Mouse (Mus musculus) embryonic facial prominence, embryonic 13.5 days (tissue): ENCODE measurements around the gene Ms4a10. TPM values are rescaled to one million over a fixed set of nuclear protein-coding genes. Genes with fewer than 3 reads are reported as not detected.

Experiments used
- ATAC-seq: fragments of 200-750 bp; cut with Nextera tagmentation; 2 replicates; pipeline ENCODE4 v1.8.0; 2017; ENCODE audit warnings: low read depth; ENCODE audit not compliant: insufficient number of reproducible peaks, insufficient read depth, low FRiP score, low TSS enrichment
- H3K27ac ChIP-seq: fragments of 300-500 bp; sonication (generic); 2 replicates; pipeline ENCODE4 v1.5.1; 2015; ENCODE audit warnings: moderate library complexity, mild to moderate bottlenecking, inconsistent platforms
- H3K27me3 ChIP-seq: fragments of 300-500 bp; sonication (generic); 2 replicates; pipeline ENCODE4 v1.6.1; 2015; ENCODE audit warnings: mild to moderate bottlenecking, inconsistent platforms
- H3K36me3 ChIP-seq: fragments of 300-500 bp; sonication (generic); 2 replicates; pipeline ENCODE4 v1.6.1; 2015; ENCODE audit warnings: mild to moderate bottlenecking, inconsistent platforms
- H3K4me1 ChIP-seq: fragments of 300-500 bp; sonication (generic); 2 replicates; pipeline ENCODE4 v1.6.1; 2015; ENCODE audit warnings: inconsistent platforms
- H3K4me2 ChIP-seq: fragments of 300-500 bp; sonication (generic); 2 replicates; pipeline ENCODE4 v1.6.1; 2015; ENCODE audit warnings: moderate library complexity, mild to moderate bottlenecking, inconsistent platforms
- H3K4me3 ChIP-seq: fragments of 300-500 bp; sonication (generic); 2 replicates; pipeline ENCODE4 v1.5.1; 2015; ENCODE audit warnings: mild to moderate bottlenecking, inconsistent platforms
- H3K9ac ChIP-seq: fragments of 300-500 bp; sonication (generic); 2 replicates; pipeline ENCODE4 v1.6.1; 2015; ENCODE audit warnings: mild to moderate bottlenecking, inconsistent platforms
- H3K9me3 ChIP-seq: fragments of 300-500 bp; sonication (generic); 2 replicates; pipeline ENCODE4 v1.6.1; 2016; ENCODE audit warnings: inconsistent platforms
- WGBS: fragments of 180-500 bp; shearing (Covaris S2); methylation state at CpG from one replicate; pipeline ENCODE4 v1.1.7; 2015; ENCODE audit warnings: mixed read lengths; 5-methylcytosine and 5-hydroxymethylcytosine counted together
- polyA plus RNA-seq: library from polyadenylated mRNA; unstranded; fragments of >200 nt; fragmentation: Nextera tagmentation; extraction: Ambion mirVana; gene quantifications from 2 replicates; pipeline ENCODE4 v1.2.1, GENCODE M21; 2015

Ms4a10 gene
- polyA plus RNA-seq, 1 experiment from 2014 or later, result not detected

DNA sequence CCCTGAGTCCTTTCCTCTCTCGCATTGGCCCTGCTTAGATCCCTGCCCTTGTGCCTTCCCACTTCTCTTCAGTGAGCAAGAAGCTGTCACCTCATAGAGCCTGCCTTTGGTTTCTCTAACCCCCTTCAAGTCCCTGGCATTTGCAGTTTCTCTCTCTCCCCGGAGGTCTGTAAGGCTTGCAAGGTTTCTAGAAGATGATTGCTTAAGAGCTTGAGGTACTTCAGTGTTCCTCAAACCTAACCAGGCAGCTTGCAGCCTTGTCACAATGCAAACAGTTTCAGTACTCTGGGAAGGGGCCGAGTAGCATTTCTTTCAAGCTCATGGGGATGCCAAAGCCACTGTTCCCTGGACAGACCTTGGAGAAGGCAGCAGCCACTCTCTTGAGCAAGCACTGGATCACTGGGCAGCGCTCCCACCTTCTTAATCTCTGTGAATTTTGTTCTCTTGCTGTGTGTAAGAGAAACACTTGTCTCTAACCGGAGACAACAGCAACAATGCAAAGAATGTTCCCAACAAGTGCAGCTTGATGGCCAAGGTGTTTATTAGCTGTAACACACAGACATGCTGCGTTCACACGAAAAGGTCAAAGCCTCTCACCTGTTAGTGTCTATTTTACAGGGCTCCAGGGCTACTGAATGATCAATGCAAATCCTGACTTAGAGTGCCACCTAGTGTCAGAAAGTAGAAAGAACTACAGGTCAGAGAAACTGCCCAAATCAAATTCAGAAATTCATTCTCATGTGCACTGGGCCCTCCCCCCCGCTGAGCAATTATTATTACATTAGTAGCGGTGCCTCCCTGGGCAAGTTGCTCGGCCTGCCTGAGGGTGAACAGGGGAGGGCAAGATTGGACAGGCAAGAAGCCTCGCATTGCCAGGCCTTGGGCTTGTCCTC lies 15.1 kb downstream of the Ms4a10 start:
- Histone ChIP-seq H3K9me3 (no peaks in the 10 kb centered on the region), H3K4me1 (peaks cover 4% of the 10 kb centered on the region; the same call in 1 of the 2 replicates), H3K27ac (no peak overlapping the region), H3K27me3 (peaks cover 8% of the 10 kb centered on the region; the same call in 1 of the 2 replicates), H3K36me3 (no peaks in the 10 kb centered on the region), H3K4me3 (no peak overlapping the region), H3K9ac (0 out of 2 replicates have a peak overlapping the region, but pooled peaks have one; percentile 32), H3K4me2 (peak overlapping the region; percentile 37; the same call in 1 of the 2 replicates)
- ATAC-seq, result no peak
- WGBS, result 34% methylated on average over 11 of the region's 11 CpGs

- peaks cover 24% of the 10 kb centered on the region for H3K4me1 ChIP-seq
- WGBS, result 62% methylated on average over 11 of the region's 11 CpGs
- H3K9ac ChIP-seq, result 0 out of 2 replicates have a peak overlapping the region, but pooled peaks have one; percentile 32
- no peak for ATAC-seq
- no peaks in the 10 kb centered on the region for H3K36me3 ChIP-seq
- no peak overlapping the region for H3K4me3 ChIP-seq
- no peaks in the 10 kb centered on the region for H3K9me3 ChIP-seq
- no peak overlapping the region for H3K27ac ChIP-seq
- no peaks in the 10 kb centered on the region for H3K27me3 ChIP-seq
- H3K4me2 ChIP-seq, result no peak overlapping the region
Observed at GRCm38 (mm10) chr19:10952021-10952939, 22.2 kb downstream of the Ms4a10 start.

DNA sequence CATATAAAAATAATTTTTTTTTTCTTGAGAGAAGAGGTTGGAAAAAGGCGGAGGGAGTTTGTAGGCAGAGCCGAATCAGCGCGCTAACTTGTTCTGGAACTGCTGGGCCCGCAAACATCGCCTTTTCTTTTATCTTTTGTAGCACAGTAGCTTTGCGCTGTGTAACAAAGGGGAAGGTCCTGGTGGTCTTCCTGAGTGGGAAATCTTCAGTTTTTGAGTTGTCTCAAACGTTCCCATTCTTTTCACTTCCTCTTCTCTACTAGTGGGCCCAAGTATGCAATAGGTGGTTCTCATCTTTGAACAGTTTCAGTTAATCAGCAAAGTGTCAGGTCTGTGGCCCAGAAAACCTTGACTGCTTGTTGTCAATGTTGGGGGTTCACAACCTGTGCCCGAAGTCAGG lies 24.9 kb downstream of the Ms4a10 start:
- Histone ChIP-seq H3K4me3 (peak overlapping the region; percentile 69), H3K9ac (peak overlapping the region; percentile 61), H3K27me3 (no peaks in the 10 kb centered on the region), H3K4me1 (peaks cover 34% of the 10 kb centered on the region), H3K27ac (peak overlapping the region; percentile 69), H3K4me2 (peak overlapping the region; percentile 100), H3K9me3 (no peaks in the 10 kb centered on the region), H3K36me3 (peaks cover 15% of the 10 kb centered on the region)
- WGBS, result 47% methylated on average over 9 of the region's 9 CpGs
- ATAC-seq, result no peak

- ATAC-seq, result peak; percentile 91
- peak within 1 kb of the TSS; percentile 69 for H3K4me3 ChIP-seq
- peak within 1 kb of the TSS; percentile 91 for H3K9ac ChIP-seq
- peak within 1 kb of the TSS; percentile 100 for H3K4me2 ChIP-seq
- H3K36me3 ChIP-seq, result peaks cover 20% of the 10 kb centered on the region
- peaks cover 34% of the 10 kb centered on the region for H3K4me1 ChIP-seq
- H3K9me3 ChIP-seq, result no peaks in the 10 kb centered on the region
- WGBS, result under 1% methylated on average over 30 of the region's 30 CpGs
- peak within 1 kb of the TSS; percentile 69 for H3K27ac ChIP-seq
- no peaks in the 10 kb centered on the region for H3K27me3 ChIP-seq
Observed at GRCm38 (mm10) chr19:10949112-10949511, 25.4 kb downstream of the Ms4a10 start, which contains the start of gene Ccdc86. TSS of gene Ccdc86 (minus strand) at chr19:10949266.

DNA sequence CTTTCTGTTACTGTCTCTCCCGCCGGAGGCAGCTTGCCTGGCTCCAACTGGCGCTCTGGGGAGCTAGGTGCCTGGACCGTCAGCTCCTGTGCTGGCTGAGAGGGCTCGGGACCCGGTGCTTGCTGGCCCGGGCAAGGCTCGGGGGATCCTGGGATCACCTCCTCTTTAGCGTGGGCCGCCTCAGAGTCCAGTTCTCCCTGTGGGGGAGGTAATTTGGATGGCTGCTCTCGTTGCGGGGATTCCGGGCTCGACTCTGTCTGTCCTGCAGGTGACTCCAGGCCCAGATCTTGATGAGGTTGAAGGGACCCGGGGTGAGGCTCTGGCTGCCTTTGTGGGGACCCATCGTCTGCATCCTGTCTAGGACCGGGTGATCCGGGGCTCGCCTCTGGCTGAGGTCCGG lies 26.1 kb downstream of the Ms4a10 start:
- peak overlapping the region; percentile 69 for H3K4me3 ChIP-seq
- peak overlapping the region; percentile 100 for H3K4me2 ChIP-seq
- no peaks in the 10 kb centered on the region for H3K9me3 ChIP-seq
- ATAC-seq, result no peak
- H3K9ac ChIP-seq, result peak overlapping the region; percentile 91
- H3K36me3 ChIP-seq, result peaks cover 27% of the 10 kb centered on the region
- H3K27me3 ChIP-seq, result no peaks in the 10 kb centered on the region
- H3K27ac ChIP-seq, result no peak overlapping the region
- under 1% methylated on average over 20 of the region's 20 CpGs for WGBS
- H3K4me1 ChIP-seq, result peaks cover 34% of the 10 kb centered on the region

GRCm38 (mm10) chr19:10947219-10947618 lies 27.3 kb downstream of the Ms4a10 start:
- 85% methylated on average over 5 of the region's 5 CpGs for WGBS
- Histone ChIP-seq H3K27ac (no peak overlapping the region), H3K4me1 (peaks cover 34% of the 10 kb centered on the region), H3K36me3 (peaks cover 39% of the 10 kb centered on the region), H3K27me3 (no peaks in the 10 kb centered on the region), H3K9me3 (no peaks in the 10 kb centered on the region), H3K4me3 (peak overlapping the region; percentile 69), H3K9ac (peak overlapping the region; percentile 91), H3K4me2 (peak overlapping the region; percentile 100)
- no peak for ATAC-seq

DNA sequence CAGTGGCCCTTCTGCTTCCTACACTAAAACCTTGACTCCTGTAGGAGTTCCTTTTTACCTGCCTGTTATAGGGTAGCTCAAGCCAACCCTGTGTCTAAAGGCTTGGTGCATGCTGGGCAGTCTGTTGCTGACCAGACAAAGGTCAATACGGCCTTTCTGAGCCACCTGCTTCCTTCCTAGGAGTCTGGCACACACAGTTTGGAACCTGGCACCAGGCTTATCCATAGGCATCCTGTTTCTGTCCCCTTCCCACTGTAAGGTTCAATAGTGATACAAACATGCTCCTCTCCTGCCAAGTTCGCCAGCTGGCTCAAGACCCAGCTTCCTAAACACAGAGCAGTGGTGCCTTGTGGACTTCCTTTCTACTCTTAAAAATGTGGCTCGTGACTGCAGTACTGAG lies 28.0 kb downstream of the Ms4a10 start:
- Histone ChIP-seq H3K4me3 (peak overlapping the region; percentile 69; the same call in 1 of the 2 replicates), H3K9me3 (no peaks in the 10 kb centered on the region), H3K27me3 (no peaks in the 10 kb centered on the region), H3K27ac (no peak overlapping the region), H3K4me1 (peaks cover 29% of the 10 kb centered on the region), H3K36me3 (peaks cover 44% of the 10 kb centered on the region), H3K4me2 (peak overlapping the region; percentile 100), H3K9ac (peak overlapping the region; percentile 91; the same call in 1 of the 2 replicates)
- WGBS, result 88% methylated on average over 3 of the region's 3 CpGs
- ATAC-seq, result no peak

DNA sequence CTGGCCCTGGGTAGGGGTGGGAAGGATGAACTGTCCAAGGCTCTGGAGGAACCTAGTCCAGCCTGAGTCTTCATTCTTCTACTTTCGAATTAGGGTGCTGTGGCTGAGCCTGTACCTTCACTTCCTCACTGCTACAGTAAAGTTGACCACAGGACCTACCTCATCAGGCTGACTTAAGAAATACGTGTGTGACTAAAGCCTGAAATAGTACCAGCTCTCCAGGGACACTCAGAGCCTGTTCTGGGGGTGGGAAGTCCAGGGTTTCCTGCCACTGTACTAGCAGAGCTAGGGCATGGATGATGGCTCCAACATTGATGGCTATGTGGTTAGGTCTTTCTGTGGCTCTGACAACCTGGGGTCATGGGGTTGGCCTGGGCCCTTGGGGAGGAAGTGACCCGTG lies 30.5 kb downstream of the Ms4a10 start:
- no peaks in the 10 kb centered on the region for H3K9me3 ChIP-seq
- H3K4me1 ChIP-seq, result peaks cover 32% of the 10 kb centered on the region
- no peak overlapping the region for H3K9ac ChIP-seq
- no peak overlapping the region for H3K4me2 ChIP-seq
- peaks cover 44% of the 10 kb centered on the region for H3K36me3 ChIP-seq
- WGBS, result 82% methylated on average over 3 of the region's 3 CpGs
- H3K4me3 ChIP-seq, result no peak overlapping the region
- ATAC-seq, result no peak
- no peaks in the 10 kb centered on the region for H3K27me3 ChIP-seq
- H3K27ac ChIP-seq, result no peak overlapping the region

GRCm38 (mm10) chr19:10940801-10941457 lies 33.5 kb downstream of the Ms4a10 start:
- peak; percentile 68 for ATAC-seq
- Histone ChIP-seq H3K9ac (peak overlapping the region; percentile 74), H3K4me2 (peak overlapping the region; percentile 92), H3K27ac (no peak overlapping the region), H3K36me3 (peaks cover 38% of the 10 kb centered on the region), H3K27me3 (no peaks in the 10 kb centered on the region), H3K9me3 (no peaks in the 10 kb centered on the region), H3K4me1 (peaks cover 9% of the 10 kb centered on the region; the same call in 1 of the 2 replicates), H3K4me3 (peak overlapping the region; percentile 47)
- 2% methylated on average over 40 of the region's 40 CpGs for WGBS

GRCm38 (mm10) chr19:10940097-10940800 lies 34.2 kb downstream of the Ms4a10 start:
- 17% methylated on average over 37 of the region's 37 CpGs for WGBS
- H3K9me3 ChIP-seq, result no peaks in the 10 kb centered on the region
- peaks cover 36% of the 10 kb centered on the region for H3K36me3 ChIP-seq
- no peak overlapping the region for H3K27ac ChIP-seq
- peak overlapping the region; percentile 74 for H3K9ac ChIP-seq
- peak overlapping the region; percentile 47 for H3K4me3 ChIP-seq
- peak overlapping the region; percentile 92 for H3K4me2 ChIP-seq
- no peaks in the 10 kb centered on the region for H3K27me3 ChIP-seq
- ATAC-seq, result peak; percentile 75
- peaks cover 9% of the 10 kb centered on the region; the same call in 1 of the 2 replicates for H3K4me1 ChIP-seq
